Mouse (Mus musculus) E14TG2a.4 (cell line): Measurements from ENCODE around the gene Vgll3.

ENCODE experiments used
- H3K27me3 ChIP-seq: 2 replicates; pipeline ENCODE4 v1.6.1; 2014; ENCODE audit warnings: low read length, control low read depth; ENCODE audit not compliant: insufficient read depth
- H3K36me3 ChIP-seq: 2 replicates; pipeline ENCODE4 v1.6.1; 2014; ENCODE audit warnings: low read length, control low read depth; ENCODE audit not compliant: insufficient read depth
- H3K4me1 ChIP-seq: replicated peaks from 2 replicates; pipeline ENCODE4 v1.6.1; 2014; ENCODE audit warnings: low read depth, low read length, control low read depth
- H3K4me3 ChIP-seq: replicated peaks from 2 replicates; pipeline ENCODE4 v1.5.1; 2014; ENCODE audit warnings: mild to moderate bottlenecking, low read length
- H3K9me3 ChIP-seq: 2 replicates; pipeline ENCODE4 v1.6.1; 2014; ENCODE audit warnings: low read length, control low read depth
- CTCF ChIP-seq: conservative IDR thresholded peaks from 2 replicates; pipeline ENCODE4 v1.5.1; 2014; ENCODE audit warnings: low read length
- NANOG ChIP-seq: IDR thresholded peaks from 2 replicates; pipeline ENCODE4 v1.6.1; 2014; ENCODE audit warnings: borderline replicate concordance, low read length, mixed read lengths
- POU5F1 ChIP-seq: IDR thresholded peaks from 2 replicates; pipeline ENCODE4 v1.6.1; 2014; ENCODE audit warnings: low read length, borderline replicate concordance

The Vgll3 gene

DNA sequence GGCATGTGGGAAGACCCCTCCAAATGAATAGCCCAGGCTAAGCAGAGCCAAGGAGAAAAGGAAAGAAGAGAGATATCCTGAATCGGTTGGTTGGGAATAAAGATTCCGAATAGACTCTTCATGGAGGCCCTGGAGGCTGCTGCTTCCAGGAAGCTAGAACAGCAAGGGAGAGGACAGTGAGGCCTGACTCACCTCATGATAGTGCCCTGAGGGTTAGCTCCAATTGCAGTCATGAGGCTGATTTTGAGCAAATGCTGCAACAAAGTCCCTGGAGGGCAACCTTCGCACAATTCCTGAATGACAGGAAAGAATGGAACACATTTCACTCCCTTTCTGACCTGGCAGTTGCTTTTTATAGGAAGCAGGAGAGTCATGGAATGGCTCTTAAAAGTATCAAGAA lies 19.7 kb downstream of the Vgll3 start:
- H3K9me3 ChIP-seq: no peaks in the 10 kb centered on the region
- H3K36me3 ChIP-seq: no peaks in the 10 kb centered on the region
- no peak overlapping the region for H3K4me3 ChIP-seq
- no peaks in the 10 kb centered on the region for H3K4me1 ChIP-seq
- H3K27me3 ChIP-seq: no peaks in the 10 kb centered on the region
- TF ChIP-seq POU5F1: no peak
- no peak for TF ChIP-seq CTCF
- no peak for TF ChIP-seq NANOG

DNA sequence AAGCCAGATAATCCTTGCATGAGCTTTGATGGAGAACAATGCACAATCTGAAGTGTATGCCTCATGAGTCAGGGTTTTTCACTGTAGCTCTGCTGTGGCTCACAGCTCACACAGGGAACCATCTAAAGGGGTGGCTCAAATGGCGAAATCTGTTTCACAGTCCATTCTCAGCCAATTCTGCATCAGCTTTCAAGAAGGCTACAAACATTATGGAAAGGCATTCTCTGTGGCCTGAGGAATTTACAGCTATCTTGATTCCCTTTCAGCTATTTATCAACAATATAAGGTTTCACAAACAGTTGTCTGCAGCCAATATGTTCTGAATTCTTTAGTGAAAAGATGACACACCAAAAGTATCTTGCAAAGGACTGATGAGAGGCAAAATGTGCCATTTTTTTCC lies 35.1 kb downstream of the Vgll3 start:
- Histone ChIP-seq H3K36me3 (no peaks in the 10 kb centered on the region), H3K9me3 (no peaks in the 10 kb centered on the region), H3K27me3 (no peaks in the 10 kb centered on the region), H3K4me1 (no peaks in the 10 kb centered on the region), H3K4me3 (no peak overlapping the region)
- no peak for TF ChIP-seq CTCF
- no peak for TF ChIP-seq NANOG
- no peak for TF ChIP-seq POU5F1

DNA sequence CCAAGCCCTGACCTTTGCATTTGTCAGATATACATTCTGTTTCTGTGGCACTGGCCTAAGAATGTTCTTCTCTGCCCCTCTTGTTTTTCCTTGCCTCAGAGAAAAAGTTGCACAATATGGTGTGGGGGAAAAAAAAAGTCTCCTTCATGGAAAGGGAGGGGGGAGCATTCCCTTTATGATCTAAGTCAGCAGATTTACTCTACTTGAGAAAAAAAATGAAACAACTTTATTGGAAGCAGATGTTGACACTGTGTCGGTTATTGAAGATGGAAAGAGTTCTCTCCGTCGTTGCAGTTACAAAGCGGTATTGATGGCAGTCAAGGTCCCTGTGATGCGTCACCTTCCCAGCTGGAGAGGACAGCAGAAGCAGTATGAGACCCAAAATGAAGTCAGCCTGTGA lies 49.4 kb downstream of the Vgll3 start:
- no peaks in the 10 kb centered on the region for H3K9me3 ChIP-seq
- no peak overlapping the region for H3K4me3 ChIP-seq
- H3K27me3 ChIP-seq: no peaks in the 10 kb centered on the region

DNA sequence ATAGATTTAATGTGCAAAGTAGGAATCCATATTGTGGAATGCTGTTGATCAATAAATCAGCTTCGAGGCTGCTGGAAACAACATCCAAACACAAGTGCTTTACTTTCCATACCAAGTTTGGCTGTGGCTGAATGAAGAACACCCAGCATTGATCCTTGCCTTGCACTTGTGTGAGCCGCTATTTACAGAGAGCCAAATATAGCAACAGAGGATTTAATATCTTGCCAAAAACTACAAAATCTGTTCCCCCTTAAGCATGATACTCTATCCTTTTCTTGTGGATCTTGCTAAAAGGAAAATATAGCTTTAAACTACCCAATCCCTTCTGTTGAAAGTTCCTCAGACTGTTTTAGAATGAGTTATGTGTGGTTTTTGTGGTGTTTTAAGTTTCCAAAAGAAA lies 52.9 kb downstream of the Vgll3 start:
- no peak overlapping the region for H3K4me3 ChIP-seq
- H3K27me3 ChIP-seq: no peaks in the 10 kb centered on the region
- TF ChIP-seq POU5F1 (no peak), NANOG (no peak), CTCF (no peak)
- H3K9me3 ChIP-seq: no peaks in the 10 kb centered on the region
- H3K36me3 ChIP-seq: no peaks in the 10 kb centered on the region
- no peaks in the 10 kb centered on the region for H3K4me1 ChIP-seq

More for the DNA sequence above, 49.4 kb downstream of the Vgll3 start:
- H3K4me1 ChIP-seq: no peaks in the 10 kb centered on the region
- no peaks in the 10 kb centered on the region for H3K36me3 ChIP-seq
- TF ChIP-seq CTCF: no peak
- TF ChIP-seq NANOG: no peak
- no peak for TF ChIP-seq POU5F1

- Histone ChIP-seq H3K4me3 (no peak overlapping the region), H3K9me3 (no peaks in the 10 kb centered on the region)
- TF ChIP-seq POU5F1 (no peak), CTCF (no peak), NANOG (no peak)
Measured at GRCm38 (mm10) chr16:65868933-65869332, 53.9 kb downstream of the Vgll3 start.

GRCm38 (mm10) chr16:65888940-65889339 lies 73.9 kb downstream of the Vgll3 start:
- Histone ChIP-seq H3K9me3 (no peaks in the 10 kb centered on the region), H3K4me1 (no peaks in the 10 kb centered on the region), H3K36me3 (no peaks in the 10 kb centered on the region), H3K27me3 (no peaks in the 10 kb centered on the region), H3K4me3 (no peak overlapping the region)
- TF ChIP-seq POU5F1 (no peak), CTCF (no peak), NANOG (no peak)

More at GRCm38 (mm10) chr16:65868933-65869332, 53.9 kb downstream of the Vgll3 start:
- Histone ChIP-seq H3K4me1 (no peaks in the 10 kb centered on the region), H3K27me3 (no peaks in the 10 kb centered on the region), H3K36me3 (no peaks in the 10 kb centered on the region)
